Mouse (Mus musculus) brain, embryonic 14.5 days (tissue): ENCODE data around the gene Hs3st4. TPM values are rescaled to one million over a fixed set of nuclear protein-coding genes. Genes with fewer than 3 reads are reported as not detected.
A peak's percentile ranks its signal among the peaks of the same experiment; 100 is the strongest.

Experiments used
- DNase-seq: peaks from one replicate; pipeline ENCODE4 v3.0.0-alpha.2; 2011; ENCODE audit warnings: low read depth
- CTCF ChIP-seq: fragments of 200-500 bp; IDR thresholded peaks from 2 replicates; pipeline ENCODE4 v1.5.1; 2012; ENCODE audit warnings: inconsistent platforms, mild to moderate bottlenecking, moderate library complexity, borderline replicate concordance; ENCODE audit not compliant: insufficient read depth, insufficient read length; ENCODE audit errors: extremely low read depth
- POLR2A ChIP-seq: fragments of 200-500 bp; IDR thresholded peaks from 2 replicates; pipeline ENCODE4 v1.6.1; 2012; ENCODE audit warnings: mild to moderate bottlenecking, inconsistent platforms, borderline replicate concordance; ENCODE audit not compliant: poor library complexity, insufficient read depth, insufficient read length, severe bottlenecking; ENCODE audit errors: extremely low read depth
- polyA plus RNA-seq: library from polyadenylated mRNA; depleted of rRNA; stranded (reverse); fragments of >200 nt; gene quantifications from 2 replicates; pipeline ENCODE4 v1.2.3, GENCODE M21; 2012; rRNA removed

The Hs3st4 gene
- polyA plus RNA-seq, result 10.1 and 15.8 TPM in 2 replicates

- peak; percentile 47 for DNase-seq
These were observed at the start of gene Hs3st4 for GRCm38 (mm10) chr7:123982461-123983038. Hs3st4 (plus strand) TSS chr7:123982869.

GRCm38 (mm10) chr7:123946836-123947235, 35.8 kb upstream of the Hs3st4 start:
- TF ChIP-seq POLR2A (no peak), CTCF (no peak)
- peak; percentile 32 for DNase-seq

More at GRCm38 (mm10) chr7:123982461-123983038, at the start of gene Hs3st4:
- TF ChIP-seq CTCF, result no peak
- TF ChIP-seq POLR2A, result no peak

- no peak for TF ChIP-seq POLR2A
- no peak for TF ChIP-seq CTCF
- DNase-seq, result no peak
These were observed 19.6 kb upstream of the Hs3st4 start for GRCm38 (mm10) chr7:123963021-123963420.

- TF ChIP-seq CTCF (peak; percentile 53; the same call in 1 of the 2 replicates), POLR2A (no peak)
- peak; percentile 75 for DNase-seq
These were observed 18.0 kb upstream of the Hs3st4 start for GRCm38 (mm10) chr7:123964559-123965142.

GRCm38 (mm10) chr7:123965515-123965914, 17.2 kb upstream of the Hs3st4 start:
- DNase-seq, result no peak

GRCm38 (mm10) chr7:123975441-123975840, 7.2 kb upstream of the Hs3st4 start:
- TF ChIP-seq CTCF, result no peak
- TF ChIP-seq POLR2A, result no peak
- DNase-seq, result no peak

More at GRCm38 (mm10) chr7:123965515-123965914, 17.2 kb upstream of the Hs3st4 start:
- TF ChIP-seq POLR2A (no peak), CTCF (no peak)

GRCm38 (mm10) chr7:123981435-123981834, 1.2 kb upstream of the Hs3st4 start:
- TF ChIP-seq CTCF (no peak), POLR2A (no peak)
- DNase-seq, result no peak

GRCm38 (mm10) chr7:123982010-123982409, 659 bp upstream of the Hs3st4 start:
- TF ChIP-seq POLR2A (no peak), CTCF (no peak)
- DNase-seq, result no peak

- no peak for DNase-seq
- TF ChIP-seq CTCF (no peak), POLR2A (no peak)
These were observed 743 bp downstream of the Hs3st4 start for GRCm38 (mm10) chr7:123983177-123984046.

- TF ChIP-seq POLR2A (no peak), CTCF (no peak)
- DNase-seq, result no peak
These were observed 9.5 kb downstream of the Hs3st4 start for GRCm38 (mm10) chr7:123992121-123992520.

- no peak for TF ChIP-seq POLR2A
- TF ChIP-seq CTCF, result peak; percentile 27; the same call in 1 of the 2 replicates
- DNase-seq, result no peak
These were observed 14.6 kb downstream of the Hs3st4 start for GRCm38 (mm10) chr7:123997266-123997665.
